Mouse (Mus musculus) liver, postnatal 0 days (tissue): ENCODE measurements at regions not wholly inside any gene's neighbourhood (a gene's known extent, or its start where the extent isn't known, plus 50 kb on each side); places are given as distances from the start of the nearest gene placed in this dataset.

Experiments used
- CTCF ChIP-seq: sonication (generic); IDR thresholded peaks from 2 replicates; pipeline ENCODE4 v1.5.1; 2016; ENCODE audit warnings: antibody characterized with exemption, low read depth
- EP300 ChIP-seq: IDR thresholded peaks from 2 replicates; pipeline ENCODE4 v1.6.1; 2016; ENCODE audit warnings: antibody characterized with exemption, low read depth, mild to moderate bottlenecking

- no peak for TF ChIP-seq EP300
- no peak for TF ChIP-seq CTCF
Measured at GRCm38 (mm10) chr8:128109036-128109435, 249.4 kb upstream of the Nrp1 start.
